Mouse (Mus musculus): ENCODE results near the gene Appl1. TPM values are rescaled to one million over a fixed set of nuclear protein-coding genes. Genes with fewer than 3 reads are reported as not detected.
"Not testable (repeated sequence)": the region's sequence is repeated elsewhere in the genome, so short reads cannot be mapped to it uniquely, and the experiment has no call there.

The Appl1 gene
- total and polyA plus RNA-seq, 3 experiments = 2.5 to 4.5 TPM; not detected in 1

- no peak for DNase-seq (ENCODE audit: low read depth, low spot score)
- Histone ChIP-seq H3K79me2 (ENCODE audit: control insufficient read depth, insufficient read depth, low read length, poor library complexity) (no peaks in the 10 kb centered on the region), H3K27ac (ENCODE audit: control insufficient read depth, low read depth, low read length) (no peak overlapping the region), H3K4me1 (ENCODE audit: control insufficient read depth in 1 of 2, insufficient read depth in 2 of 2, low read length in 2 of 2) (no peaks in the 10 kb centered on the region), H3K27me3 (ENCODE audit: control insufficient read depth in 1 of 2, insufficient read depth in 2 of 2, low read length in 2 of 2) (no peaks in the 10 kb centered on the region), H3K9ac (ENCODE audit: control insufficient read depth, low read depth, low read length, poor library complexity, severe bottlenecking) (no peak overlapping the region), H3K36me3 (ENCODE audit: control insufficient read depth in 1 of 2, insufficient read depth in 2 of 2, low read length in 2 of 2) (peaks cover 0 to 2% of the 10 kb centered on the region in 2 experiments; a peak in 1 of 4 replicates), H3K4me3 (ENCODE audit: control insufficient read depth in 1 of 2, insufficient read depth in 1 of 2, low read depth in 2 of 2, low read length in 2 of 2) (no peak overlapping the region), H3K9me3 (replicated peaks; ENCODE audit: insufficient read depth, low read length) (no peaks in the 10 kb centered on the region)
- TF ChIP-seq NELFE (IDR thresholded peaks at IDR 0.05; ENCODE audit: low read depth, low read length) = no peak
- TF ChIP-seq SMC3 (IDR thresholded peaks at IDR 0.05; ENCODE audit: low read depth, low read length) = no peak
- TF ChIP-seq UBTF (IDR thresholded peaks at IDR 0.05; ENCODE audit: borderline replicate concordance, insufficient read depth, low read depth, low read length) = no peak
- no peak for TF ChIP-seq TAL1 (IDR thresholded peaks at IDR 0.05; ENCODE audit: low read length)
- TF ChIP-seq TBP (IDR thresholded peaks at IDR 0.05; ENCODE audit: low read depth, low read length) = no peak
- no peak for TF ChIP-seq ZMIZ1 (IDR thresholded peaks at IDR 0.05; ENCODE audit: low read depth, low read length)
- TF ChIP-seq POLR2AphosphoS2 (IDR thresholded peaks at IDR 0.05; ENCODE audit: low read length) = no peak
- no peak for TF ChIP-seq RCOR1 (IDR thresholded peaks at IDR 0.05; ENCODE audit: low read depth, low read length)
Observed at GRCm38 (mm10) chr14:26960518-26960917, 10.5 kb downstream of the Appl1 start.

GRCm38 (mm10) chr14:26956139-26956538 lies 14.9 kb downstream of the Appl1 start:
- not testable (repeated sequence) for H3K4me1 ChIP-seq (ENCODE audit: control insufficient read depth in 1 of 2, insufficient read depth in 2 of 2, low read length in 2 of 2); H3K27me3 ChIP-seq (ENCODE audit: control insufficient read depth in 1 of 2, insufficient read depth in 2 of 2, low read length in 2 of 2); DNase-seq (ENCODE audit: low read depth, low spot score); H3K9ac ChIP-seq (ENCODE audit: control insufficient read depth, low read depth, low read length, poor library complexity, severe bottlenecking); H3K4me3 ChIP-seq (ENCODE audit: control insufficient read depth in 1 of 2, insufficient read depth in 1 of 2, low read depth in 2 of 2, low read length in 2 of 2); H3K79me2 ChIP-seq (ENCODE audit: control insufficient read depth, insufficient read depth, low read length, poor library complexity); H3K27ac ChIP-seq (ENCODE audit: control insufficient read depth, low read depth, low read length); H3K36me3 ChIP-seq (ENCODE audit: control insufficient read depth in 1 of 2, insufficient read depth in 2 of 2, low read length in 2 of 2); H3K9me3 ChIP-seq (replicated peaks; ENCODE audit: insufficient read depth, low read length)

GRCm38 (mm10) chr14:26935558-26935957 lies 35.5 kb downstream of the Appl1 start:
- Histone ChIP-seq H3K27ac (ENCODE audit: control insufficient read depth, low read depth, low read length) (no peak overlapping the region), H3K79me2 (ENCODE audit: control insufficient read depth, insufficient read depth, low read length, poor library complexity) (no peaks in the 10 kb centered on the region), H3K27me3 (ENCODE audit: control insufficient read depth in 1 of 2, insufficient read depth in 2 of 2, low read length in 2 of 2) (no peaks in the 10 kb centered on the region), H3K9me3 (replicated peaks; ENCODE audit: insufficient read depth, low read length) (no peaks in the 10 kb centered on the region), H3K4me3 (ENCODE audit: control insufficient read depth in 1 of 2, insufficient read depth in 1 of 2, low read depth in 2 of 2, low read length in 2 of 2) (no peak overlapping the region), H3K4me1 (ENCODE audit: control insufficient read depth in 1 of 2, insufficient read depth in 2 of 2, low read length in 2 of 2) (no peaks in the 10 kb centered on the region), H3K9ac (ENCODE audit: control insufficient read depth, low read depth, low read length, poor library complexity, severe bottlenecking) (no peak overlapping the region), H3K36me3 (ENCODE audit: control insufficient read depth in 1 of 2, insufficient read depth in 2 of 2, low read length in 2 of 2) (no peaks in the 10 kb centered on the region)
- TF ChIP-seq BHLHE40 (IDR thresholded peaks at IDR 0.05; ENCODE audit: borderline replicate concordance, low read depth, low read length) (no peak), CHD2 (IDR thresholded peaks at IDR 0.05; ENCODE audit: low read length) (no peak), ELF1 (IDR thresholded peaks at IDR 0.05; ENCODE audit: low read depth, low read length) (no peak), MAZ (IDR thresholded peaks at IDR 0.05; ENCODE audit: low read depth, low read length) (no peak), CHD1 (IDR thresholded peaks at IDR 0.05; ENCODE audit: low read depth, low read length) (no peak), RCOR1 (IDR thresholded peaks at IDR 0.05; ENCODE audit: low read depth, low read length) (no peak), ETS1 (IDR thresholded peaks at IDR 0.05; ENCODE audit: low read depth, low read length) (no peak), GATA1 (IDR thresholded peaks at IDR 0.05; ENCODE audit: low read depth, low read length) (no peak), NELFE (IDR thresholded peaks at IDR 0.05; ENCODE audit: low read depth, low read length) (no peak), ZKSCAN1 (IDR thresholded peaks at IDR 0.05; ENCODE audit: low read depth, low read length) (no peak), RAD21 (IDR thresholded peaks at IDR 0.05; ENCODE audit: low read depth, low read length) (no peak), CTCF (IDR thresholded peaks at IDR 0.05 in 2 of 3, conservative IDR thresholded peaks at IDR 0.05 in 1 of 3; ENCODE audit: control insufficient read depth in 1 of 3, insufficient read depth in 1 of 3, low read depth in 2 of 3, low read length in 3 of 3, poor library complexity in 1 of 3, severe bottlenecking in 1 of 3) (no peak), TAL1 (IDR thresholded peaks at IDR 0.05; ENCODE audit: low read length) (no peak), GABPA (IDR thresholded peaks at IDR 0.05; ENCODE audit: low read depth, low read length) (no peak), HCFC1 (IDR thresholded peaks at IDR 0.05; ENCODE audit: low read depth, low read length) (no peak), KAT2A (conservative IDR thresholded peaks at IDR 0.05; ENCODE audit: low read depth, low read length) (no peak)
- no peak for DNase-seq (ENCODE audit: low read depth, low spot score)

All from MEL (cell line).